Mouse (Mus musculus) embryonic fibroblast, embryonic 13.5 days (primary cell): ENCODE data around the gene Gpx7. TPM values are rescaled to one million over a fixed set of nuclear protein-coding genes. Genes with fewer than 3 reads are reported as not detected.

Experiments used
- H3K27ac ChIP-seq: 2 replicates; pipeline ENCODE4 v1.5.1; 2012; ENCODE audit warnings: low read length, control low read depth, inconsistent platforms; ENCODE audit not compliant: insufficient read depth
- H3K4me1 ChIP-seq: 2 replicates; pipeline ENCODE4 v1.6.1; 2011; ENCODE audit warnings: low read length; ENCODE audit not compliant: control insufficient read depth, insufficient read depth
- H3K4me3 ChIP-seq: 2 replicates; pipeline ENCODE4 v1.5.1; 2011; ENCODE audit warnings: mild to moderate bottlenecking, control low read depth, low read length; ENCODE audit not compliant: insufficient read depth
- CTCF ChIP-seq: IDR thresholded peaks from 2 replicates; pipeline ENCODE4 v1.5.1; 2011; ENCODE audit warnings: mild to moderate bottlenecking, control low read depth, low read length, moderate library complexity, borderline replicate concordance; ENCODE audit not compliant: insufficient read depth
- POLR2A ChIP-seq: IDR thresholded peaks from 2 replicates; pipeline ENCODE4 v1.6.1; 2011; ENCODE audit warnings: low read depth, mild to moderate bottlenecking, control low read depth, low read length, moderate library complexity
- polyA plus RNA-seq: library from polyadenylated mRNA; stranded (reverse); fragments of >200 nt; gene quantifications from 2 replicates; pipeline ENCODE4 v1.2.4, GENCODE M21; 2011; ENCODE audit warnings: low read depth; ENCODE audit not compliant: missing spikeins, insufficient read length

The Gpx7 gene
- polyA plus RNA-seq, 1 experiment = 64.1 TPM

- TF ChIP-seq CTCF (no peak), POLR2A (no peak)
- Histone ChIP-seq H3K27ac (peak overlapping the region; percentile 19; the same call in 1 of the 2 replicates), H3K4me1 (peaks cover 14% of the 10 kb centered on the region; the same call in 1 of the 2 replicates), H3K4me3 (no peak overlapping the region)
Observed at GRCm38 (mm10) chr4:108350819-108351218, 55.9 kb downstream of the Gpx7 start.

Other genes with a start within 250 kb of the Gpx7 start
- 28.0 and 36.6 TPM in 2 replicates for gene Echdc2, start 241.5 kb downstream of the Gpx7 start, polyA plus RNA-seq
- 0.35 TPM in 2 replicates for gene Zyg11a, start 188.9 kb downstream of the Gpx7 start, polyA plus RNA-seq
- gene Zyg11b, start 105.9 kb downstream of the Gpx7 start, polyA plus RNA-seq = 31.8 and 40.7 TPM in 2 replicates
- gene Coa7, start 78.8 kb downstream of the Gpx7 start, polyA plus RNA-seq = 19.5 and 24.2 TPM in 2 replicates
- gene Shisal2a, start 23.6 kb downstream of the Gpx7 start, polyA plus RNA-seq = not detected in 2 replicates
- gene Tut4, start 52.5 kb upstream of the Gpx7 start, polyA plus RNA-seq = 32.3 and 45.1 TPM in 2 replicates
- gene Prpf38a, start 172.4 kb upstream of the Gpx7 start, polyA plus RNA-seq = 51.5 and 62.1 TPM in 2 replicates
- gene Orc1, start 172.5 kb upstream of the Gpx7 start, polyA plus RNA-seq = 6.2 and 9.6 TPM in 2 replicates
- gene Cc2d1b, start 213.0 kb upstream of the Gpx7 start, polyA plus RNA-seq = 25.5 and 31.0 TPM in 2 replicates